Mouse (Mus musculus) ES-Bruce4 (cell line): Measurements from ENCODE around the gene Slc2a13.

Experiments
- CTCF ChIP-seq: IDR thresholded peaks from one replicate; pipeline ENCODE4 v1.8.1; 2011; ENCODE audit warnings: low read depth, low read length
- EP300 ChIP-seq: IDR thresholded peaks from 2 replicates; pipeline ENCODE4 v1.6.1; 2011; ENCODE audit warnings: low read depth, low read length; ENCODE audit not compliant: insufficient read depth

GRCm38 (mm10) chr15:91395165-91395564 lies 177.9 kb downstream of the Slc2a13 start:
- TF ChIP-seq EP300 (no peak), CTCF (no peak)
